Mouse (Mus musculus) adrenal gland, postnatal 25 days (tissue): ENCODE data around the gene Lasp1. TPM values are rescaled to one million over a fixed set of nuclear protein-coding genes. Genes with fewer than 3 reads are reported as not detected.

ENCODE experiments used
- DNase-seq: peaks from one replicate; pipeline ENCODE4 v3.0.0; 2021; ENCODE audit warnings: mixed read lengths
- total RNA-seq: library from RNA; stranded (reverse); gene quantifications from 2 replicates; pipeline ENCODE4 v1.2.3, GENCODE M21; 2021

Lasp1 gene
- total RNA-seq, 1 experiment from 2014 or later, result 142 TPM

DNA sequence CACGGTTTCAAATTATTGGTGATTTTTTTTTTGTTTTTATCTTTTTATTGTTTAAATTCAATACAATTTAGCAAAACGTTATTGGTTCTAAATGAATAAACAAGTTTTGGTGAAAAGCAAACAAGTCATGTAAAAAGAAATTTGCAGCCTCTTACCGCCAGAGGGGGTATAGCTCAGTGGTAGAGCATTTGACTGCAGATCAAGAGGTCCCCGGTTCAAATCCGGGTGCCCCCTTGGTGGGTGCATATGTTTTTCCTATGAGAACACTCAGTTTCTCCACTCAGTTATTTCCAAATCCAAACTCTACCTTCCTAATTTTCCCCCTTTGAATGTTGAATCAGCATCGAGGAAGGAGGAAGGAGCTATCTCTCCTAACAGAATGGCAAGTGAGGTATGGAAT lies 1.9 kb upstream of the Lasp1 start:
- DNase-seq, result peak; percentile 71

DNA sequence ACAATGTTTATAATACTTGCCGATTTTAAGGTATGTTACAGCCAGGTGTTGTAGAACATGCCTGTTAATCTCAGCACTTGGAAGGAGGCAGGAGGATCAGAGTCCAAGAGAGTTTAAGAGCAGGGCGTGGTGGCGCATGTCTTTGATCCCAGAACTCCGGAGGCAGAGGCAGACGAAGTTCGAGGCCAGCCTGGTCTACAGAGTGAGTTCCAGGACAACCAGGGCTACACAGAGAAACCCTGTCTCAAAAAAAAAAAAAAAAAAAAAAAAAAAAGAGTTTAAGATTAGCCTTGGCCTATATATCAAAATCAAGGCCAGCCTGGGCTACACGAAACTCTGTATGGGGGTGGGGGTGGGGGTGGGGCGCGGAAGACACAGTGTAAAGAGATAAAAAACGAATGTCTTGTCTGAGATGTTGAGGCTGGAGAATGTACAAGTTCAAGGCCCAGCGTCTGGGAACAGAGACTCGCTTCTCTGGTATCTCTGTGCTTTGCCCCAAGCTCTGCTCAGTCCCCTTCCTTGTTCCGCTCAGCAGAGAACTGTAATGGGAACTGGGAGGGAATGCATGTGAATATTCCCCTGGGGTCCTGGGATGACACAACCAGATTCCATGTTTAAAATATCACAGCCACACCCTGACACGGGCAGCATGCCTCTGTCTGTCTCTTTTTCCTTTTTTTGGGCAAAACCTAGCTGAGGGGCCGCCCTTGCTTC lies 1.3 kb upstream of the Lasp1 start:
- DNase-seq, result no peak

DNA sequence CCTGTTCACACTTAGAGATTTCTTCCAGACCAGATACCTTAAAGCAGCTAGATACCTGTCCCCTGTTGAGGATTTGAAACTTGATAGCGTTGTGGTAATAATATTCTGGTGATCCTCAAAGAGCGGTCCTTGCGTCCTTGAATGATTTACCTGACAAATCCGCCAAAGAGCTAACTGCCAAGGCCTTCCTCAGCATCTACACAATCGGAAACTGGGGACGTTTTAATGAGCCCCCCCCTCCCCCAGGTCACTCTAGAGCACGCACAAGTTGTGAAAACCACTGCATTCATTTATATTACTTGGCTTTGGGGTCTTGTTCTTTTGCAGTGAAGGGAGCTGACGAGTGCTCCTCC lies 741 bp upstream of the Lasp1 start:
- DNase-seq, result no peak

DNA sequence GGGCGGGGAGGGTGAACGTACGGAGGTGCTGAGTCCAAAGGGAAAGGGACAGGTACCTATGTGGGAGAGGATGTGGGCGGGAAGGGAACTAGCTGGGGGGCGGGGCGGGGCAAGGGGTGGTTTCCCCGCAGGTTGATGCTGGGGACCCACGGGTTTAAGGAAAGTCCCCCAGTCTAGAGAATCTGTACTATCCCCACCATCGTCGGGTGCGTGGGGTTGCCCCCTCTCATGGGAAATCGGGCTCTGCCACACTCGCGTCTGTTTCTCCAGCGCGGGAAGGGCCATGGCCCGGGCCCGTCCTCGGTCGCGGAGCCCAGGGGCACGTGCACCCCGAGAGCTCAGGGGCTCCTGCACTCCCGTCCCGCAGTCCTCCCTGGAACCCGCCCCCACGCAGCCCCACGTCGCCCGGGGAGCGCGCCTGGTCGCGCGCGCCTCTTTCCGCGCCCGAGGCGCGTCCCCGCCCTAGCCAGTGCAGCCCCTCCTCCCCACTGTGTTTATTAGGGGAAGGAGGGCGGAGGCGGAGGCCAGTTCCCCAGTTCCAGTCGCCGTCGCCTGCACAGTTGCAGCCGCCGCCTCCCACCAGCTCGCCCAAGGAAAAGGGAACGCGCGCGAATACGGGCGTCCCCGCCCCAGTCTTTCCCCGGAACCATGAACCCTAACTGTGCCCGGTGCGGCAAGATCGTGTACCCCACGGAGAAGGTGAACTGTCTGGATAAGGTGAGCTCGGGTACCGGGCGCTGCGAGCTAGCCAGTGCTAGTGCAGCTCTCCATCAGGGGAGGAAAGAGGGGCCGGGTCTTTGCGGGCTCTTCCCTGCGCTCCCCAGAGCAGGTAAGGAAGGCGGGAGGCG lies 570 bp downstream of the Lasp1 start:
- DNase-seq, result peak; percentile 89

DNA sequence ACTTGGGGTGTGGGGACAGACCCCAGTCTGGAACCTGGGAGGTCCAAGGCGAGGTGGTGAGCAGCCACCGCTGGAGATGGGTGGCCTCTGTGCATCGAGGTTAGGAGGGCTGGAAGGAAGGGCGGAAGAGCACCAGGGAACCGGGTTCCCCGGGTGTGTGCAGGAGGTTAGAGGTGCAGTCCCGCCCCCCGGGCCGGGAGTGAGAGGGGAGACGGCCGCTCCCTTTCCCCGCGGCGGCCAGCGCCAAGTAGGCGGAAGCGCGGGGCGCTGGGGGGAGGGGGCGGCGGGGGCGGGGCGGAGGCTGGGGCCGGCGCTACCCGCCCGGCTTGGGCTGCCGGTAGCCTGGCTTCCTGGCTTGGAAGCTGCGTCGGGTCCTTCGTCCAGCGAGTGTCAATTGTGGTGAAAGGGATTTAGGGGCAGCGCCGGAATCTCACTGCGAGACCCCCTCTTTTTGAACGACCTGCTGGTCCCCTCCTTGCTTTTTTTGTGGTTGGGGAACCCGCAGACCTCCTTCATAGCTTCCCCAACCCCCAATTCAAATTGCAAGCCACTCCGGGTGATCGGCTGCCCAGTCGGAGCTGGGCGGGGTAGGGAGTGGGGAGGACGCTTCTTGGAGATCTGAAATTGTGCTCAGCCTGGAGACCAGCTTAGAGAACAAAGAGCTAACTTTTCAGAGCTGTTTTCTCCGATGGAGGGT lies 1.3 kb downstream of the Lasp1 start:
- DNase-seq, result peak; percentile 84

DNA sequence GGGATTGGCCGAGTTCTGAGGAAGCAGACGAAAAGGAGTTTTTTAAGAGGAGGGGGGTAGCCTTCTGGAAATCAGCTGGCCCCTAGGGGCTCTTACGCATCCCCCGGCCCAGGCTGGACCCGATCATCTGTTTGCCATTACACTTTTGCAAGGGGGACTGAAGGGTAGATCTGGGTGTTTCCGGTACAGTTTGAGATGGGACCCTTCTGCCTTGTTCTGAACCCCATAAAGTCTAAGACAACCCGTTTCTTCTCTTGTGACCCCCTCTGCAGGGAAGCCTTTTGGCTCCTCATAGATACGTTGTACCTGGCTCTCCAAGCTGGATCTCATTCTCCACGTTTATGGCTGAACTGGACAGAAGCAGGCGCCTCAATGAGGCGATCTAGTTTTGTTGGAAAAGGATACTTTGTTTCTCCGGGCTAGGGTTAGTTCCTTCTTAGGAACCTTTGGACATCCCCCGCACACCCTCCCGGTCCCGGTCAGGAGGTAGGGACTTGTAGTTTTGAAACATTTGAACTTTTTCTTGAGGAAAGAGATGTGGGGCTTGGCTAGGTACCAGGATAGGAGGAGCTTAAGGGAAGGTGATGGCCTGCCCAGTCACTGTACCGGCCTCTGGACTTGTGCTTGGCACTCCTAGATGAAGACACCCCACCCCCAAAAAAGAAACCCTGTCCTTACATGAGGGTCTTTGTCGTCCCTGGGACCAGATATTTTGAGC lies 2.0 kb downstream of the Lasp1 start:
- no peak for DNase-seq

DNA sequence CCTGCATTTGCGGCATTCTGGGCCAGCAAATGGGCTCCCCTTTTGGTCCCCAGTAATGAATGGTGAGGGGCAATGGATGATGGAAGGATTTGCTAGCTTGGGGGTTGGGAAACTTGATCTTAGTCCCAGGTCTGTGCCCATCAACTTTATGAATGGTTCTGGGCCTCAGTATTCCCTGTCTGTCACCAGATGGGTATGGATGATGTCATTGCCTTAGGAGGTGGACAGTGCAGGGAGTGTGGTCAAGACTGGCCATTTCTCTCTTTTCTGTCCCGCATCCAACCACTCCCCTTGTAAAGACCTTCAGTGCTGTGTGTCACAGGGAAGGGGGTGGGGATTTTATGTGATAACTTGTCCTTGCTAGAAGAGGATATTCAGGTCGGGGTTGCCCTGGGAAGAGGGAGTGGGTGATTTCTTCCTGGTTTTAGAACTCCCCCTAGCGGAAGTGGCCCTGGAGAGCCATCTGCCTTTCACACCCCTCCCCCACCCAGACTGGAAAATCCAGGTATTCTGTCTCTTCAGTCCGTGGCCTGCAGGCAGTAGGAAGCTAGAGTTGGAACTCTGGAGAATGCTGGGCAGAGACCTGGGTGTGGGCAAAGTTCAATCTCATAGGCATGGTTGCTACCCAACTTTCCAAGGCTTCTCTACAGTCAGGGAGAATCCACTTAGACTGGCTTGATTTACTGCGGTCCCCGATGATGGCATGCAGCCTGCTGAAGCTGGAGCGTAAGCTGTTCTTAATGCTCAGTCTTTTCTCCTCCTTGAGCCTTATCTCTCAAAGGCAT lies 2.8 kb downstream of the Lasp1 start:
- peak; percentile 49 for DNase-seq

DNA sequence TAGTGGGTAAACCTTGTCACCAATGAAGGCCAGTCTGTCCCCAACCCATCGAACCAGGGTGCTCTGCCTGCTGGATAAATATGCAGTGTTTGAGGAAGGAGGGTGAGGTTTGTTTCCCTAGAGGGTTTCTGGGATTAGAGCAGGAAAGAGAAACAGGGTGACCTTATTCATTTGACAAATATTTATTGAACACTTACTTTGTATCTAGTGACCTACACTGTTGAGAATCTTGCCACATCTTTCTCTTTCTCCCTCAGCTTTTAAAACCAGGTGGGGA lies 3.3 kb downstream of the Lasp1 start:
- DNase-seq, result no peak

DNA sequence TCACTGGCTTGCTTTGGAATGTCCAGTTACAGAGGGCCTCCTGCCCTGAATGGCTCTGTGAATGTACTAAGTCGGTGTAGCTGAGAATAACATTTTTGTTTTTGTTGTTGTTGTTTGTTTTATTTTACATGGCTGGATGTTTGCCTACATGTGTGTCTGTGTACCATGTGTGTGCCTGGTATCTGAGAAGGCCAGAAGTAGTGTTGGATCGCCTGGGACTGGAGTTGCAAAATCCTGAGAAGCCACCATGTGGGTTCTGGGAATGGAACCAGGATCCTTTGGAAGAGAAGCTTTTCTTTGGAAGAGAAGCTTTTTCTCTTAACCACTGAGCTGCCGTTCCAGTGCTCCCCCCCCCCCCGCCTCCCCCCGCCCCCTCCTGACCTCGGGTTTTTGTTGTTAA lies 3.7 kb downstream of the Lasp1 start:
- no peak for DNase-seq

DNA sequence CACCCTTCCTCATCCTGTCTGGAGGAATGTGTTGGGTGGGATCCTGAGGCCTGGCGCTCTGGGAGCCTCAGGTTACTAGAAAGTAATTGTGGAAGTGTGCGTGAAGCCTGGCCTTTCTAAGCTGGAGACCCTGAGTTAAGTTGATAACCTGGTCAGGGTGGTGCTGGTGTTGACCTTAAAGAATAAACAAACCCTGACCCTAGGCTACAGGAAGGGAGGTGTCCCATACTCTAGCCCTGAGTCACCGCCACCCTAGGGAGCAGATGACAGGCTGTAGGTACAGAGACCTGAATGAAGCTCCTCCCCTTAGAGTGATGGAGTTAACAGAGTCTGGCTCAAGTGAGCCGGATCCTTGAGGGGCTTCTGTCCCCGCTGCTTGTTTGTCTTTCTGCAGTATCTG lies 5.0 kb downstream of the Lasp1 start:
- DNase-seq, result no peak

DNA sequence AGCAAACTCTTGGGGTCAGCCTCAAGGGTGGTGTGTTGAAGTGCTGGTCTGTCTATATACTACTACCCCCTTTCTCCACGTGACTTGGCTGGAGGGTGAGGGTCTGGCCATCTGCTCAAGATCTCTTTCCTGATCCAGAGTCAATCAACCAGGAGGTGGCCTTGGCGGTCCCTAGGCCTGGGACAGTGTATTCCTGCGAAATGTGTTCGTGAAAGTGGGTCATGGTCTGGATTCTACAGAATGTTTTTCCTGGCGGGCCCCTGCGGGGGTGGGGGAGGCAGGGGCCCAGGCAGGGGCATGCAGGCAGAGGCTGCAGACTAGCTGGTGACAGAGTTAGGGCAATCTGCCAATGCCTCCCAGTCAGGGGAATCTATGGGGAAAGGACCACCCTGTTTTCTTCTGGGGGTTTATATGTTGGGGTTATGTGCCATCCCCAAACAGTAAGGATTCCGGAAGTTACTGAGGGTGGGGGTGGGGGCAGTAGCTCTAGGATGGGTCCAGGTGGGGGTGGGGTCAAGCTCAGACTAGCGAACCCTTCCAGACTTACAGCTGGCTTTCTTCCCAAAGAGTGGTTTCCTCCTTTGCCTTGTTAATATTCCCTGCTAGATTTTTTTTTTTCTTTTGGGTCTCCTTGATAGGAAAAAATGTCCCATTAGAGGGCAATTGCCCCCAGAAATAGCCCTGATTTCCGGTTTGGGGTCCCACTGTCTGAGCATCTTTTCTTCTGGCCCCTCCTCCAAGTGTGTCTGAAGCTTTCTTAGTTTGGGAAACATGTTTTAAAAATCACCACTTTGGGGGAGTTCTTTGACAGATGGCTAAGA lies 6.3 kb downstream of the Lasp1 start:
- DNase-seq, result peak; percentile 52

DNA sequence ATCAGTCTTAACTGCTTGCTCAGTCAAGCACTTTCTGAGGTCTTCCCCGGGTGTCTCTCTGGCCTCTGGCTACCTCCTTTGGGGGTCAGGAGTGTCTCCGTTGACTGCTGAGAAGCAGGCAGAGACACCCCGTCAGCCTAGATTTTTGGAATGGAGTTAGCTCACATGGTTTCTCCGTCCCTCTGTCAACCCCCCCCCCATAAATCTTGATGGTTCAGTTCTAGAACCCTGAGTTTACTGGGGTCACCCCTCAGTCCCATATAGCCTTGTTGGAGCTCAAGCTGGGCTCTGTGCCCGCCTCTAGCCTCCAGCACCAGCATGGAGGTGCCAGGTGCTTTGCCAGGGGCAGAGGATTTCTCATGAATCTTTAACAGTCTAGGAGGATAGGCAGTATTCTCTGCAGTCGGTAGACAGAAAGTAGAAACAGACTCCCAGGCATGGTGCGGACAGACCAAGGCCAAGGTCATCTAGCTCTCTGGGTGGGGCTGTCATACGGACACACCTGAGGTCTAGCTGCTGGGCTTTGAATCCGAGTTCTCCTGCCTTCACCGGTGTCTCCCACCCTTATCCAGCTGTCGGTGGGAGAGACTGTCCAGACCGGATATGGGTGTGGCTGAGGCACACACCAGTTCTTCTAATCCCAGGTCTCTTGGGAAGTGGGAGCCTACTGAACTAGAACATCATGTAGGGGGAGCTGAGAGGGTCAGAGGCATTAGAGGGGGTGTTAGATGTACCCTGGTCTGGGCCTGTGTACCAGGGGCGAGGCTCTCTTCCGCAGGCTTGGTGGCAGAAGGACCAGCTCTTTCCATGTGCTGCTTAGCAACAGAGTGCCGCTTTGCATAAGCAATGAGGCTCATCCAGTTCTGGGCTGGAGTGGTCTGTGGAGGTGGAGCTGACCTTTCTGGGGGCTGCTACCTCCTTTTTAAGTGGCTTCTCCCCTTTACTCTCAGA lies 7.1 kb downstream of the Lasp1 start:
- DNase-seq, result no peak

DNA sequence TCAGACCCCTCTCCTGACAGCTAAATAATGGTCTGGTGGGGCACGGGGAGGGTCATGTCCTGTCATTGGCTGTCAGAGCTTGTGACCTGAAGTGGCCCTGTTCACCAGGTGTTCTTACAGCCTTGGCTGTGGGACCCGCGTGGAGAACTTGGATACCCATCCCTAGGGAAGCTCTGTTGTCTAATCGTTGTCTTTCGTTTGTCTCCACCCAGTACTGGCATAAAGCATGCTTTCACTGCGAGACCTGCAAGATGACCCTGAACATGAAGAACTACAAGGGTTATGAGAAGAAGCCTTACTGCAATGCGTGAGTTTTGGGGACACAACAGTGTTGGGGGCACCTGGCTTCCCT lies 7.8 kb downstream of the Lasp1 start:
- no peak for DNase-seq

DNA sequence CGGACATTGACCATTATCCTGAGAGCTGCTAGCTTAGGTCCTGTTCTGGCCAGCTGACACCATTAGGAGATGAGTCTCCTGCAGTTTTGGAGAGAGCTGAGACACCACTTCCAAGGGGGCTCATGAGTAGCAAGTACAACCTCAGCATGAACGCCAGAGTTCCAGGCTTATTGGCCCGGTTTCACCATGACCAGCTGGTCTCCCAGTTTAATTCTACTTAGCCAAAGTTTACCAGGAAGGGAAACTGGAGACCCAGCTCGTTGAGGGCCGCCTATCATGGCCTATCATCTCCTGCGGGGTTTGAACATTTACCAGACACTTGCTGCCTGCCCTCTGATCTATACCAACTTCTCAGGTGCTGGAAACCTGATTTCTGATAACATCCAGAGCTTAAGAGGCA lies 8.8 kb downstream of the Lasp1 start:
- no peak for DNase-seq

DNA sequence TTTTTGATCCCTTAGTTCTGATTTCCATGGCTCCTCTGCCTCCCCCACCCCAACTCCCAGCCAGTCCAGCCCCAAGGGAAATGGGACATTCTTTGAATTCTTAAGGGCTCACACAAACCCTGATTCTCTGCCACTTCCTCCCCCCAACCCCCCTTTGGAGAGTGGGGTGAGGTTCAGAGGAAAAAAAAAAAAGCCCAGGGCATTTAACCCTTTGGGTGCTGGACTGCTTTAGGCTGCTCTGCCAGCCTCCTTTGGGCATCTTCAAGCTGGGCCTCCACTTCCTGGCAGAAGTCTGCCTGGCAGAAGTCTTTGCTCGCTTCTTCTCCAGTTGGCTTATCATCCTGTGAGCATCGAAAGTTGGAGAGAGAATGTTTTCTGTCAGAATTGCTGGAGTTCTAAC lies 9.3 kb downstream of the Lasp1 start:
- DNase-seq, result no peak

DNA sequence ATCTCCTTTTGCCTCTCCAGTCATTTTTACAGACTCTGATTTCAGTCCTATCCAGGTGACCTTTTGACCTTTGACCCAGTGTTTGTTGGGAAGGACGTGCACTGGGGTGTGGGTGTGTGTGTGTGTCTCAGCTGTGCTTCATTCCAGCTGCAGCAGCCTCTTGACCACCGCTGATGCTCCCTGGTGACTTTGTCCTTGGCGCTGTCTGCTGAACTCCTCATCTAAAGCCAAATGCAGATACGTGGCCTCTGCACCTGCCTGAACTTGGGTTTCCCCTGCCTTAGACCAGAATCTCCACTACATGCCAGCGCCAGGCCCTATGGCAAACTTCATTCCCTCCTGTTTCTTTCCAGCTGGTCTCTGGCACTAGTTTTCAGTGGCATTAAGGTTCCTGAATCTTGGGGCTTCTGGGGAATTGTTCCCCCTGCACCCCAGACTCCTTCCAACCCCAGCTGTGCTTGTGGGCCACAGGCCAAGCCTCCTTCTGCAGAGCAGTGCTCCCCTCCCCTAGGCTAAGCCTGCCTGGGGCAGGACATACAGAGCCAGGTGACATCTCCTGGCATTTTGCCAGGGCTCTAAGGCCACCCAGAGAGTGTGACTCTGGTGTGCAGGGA lies 9.9 kb downstream of the Lasp1 start:
- no peak for DNase-seq

DNA sequence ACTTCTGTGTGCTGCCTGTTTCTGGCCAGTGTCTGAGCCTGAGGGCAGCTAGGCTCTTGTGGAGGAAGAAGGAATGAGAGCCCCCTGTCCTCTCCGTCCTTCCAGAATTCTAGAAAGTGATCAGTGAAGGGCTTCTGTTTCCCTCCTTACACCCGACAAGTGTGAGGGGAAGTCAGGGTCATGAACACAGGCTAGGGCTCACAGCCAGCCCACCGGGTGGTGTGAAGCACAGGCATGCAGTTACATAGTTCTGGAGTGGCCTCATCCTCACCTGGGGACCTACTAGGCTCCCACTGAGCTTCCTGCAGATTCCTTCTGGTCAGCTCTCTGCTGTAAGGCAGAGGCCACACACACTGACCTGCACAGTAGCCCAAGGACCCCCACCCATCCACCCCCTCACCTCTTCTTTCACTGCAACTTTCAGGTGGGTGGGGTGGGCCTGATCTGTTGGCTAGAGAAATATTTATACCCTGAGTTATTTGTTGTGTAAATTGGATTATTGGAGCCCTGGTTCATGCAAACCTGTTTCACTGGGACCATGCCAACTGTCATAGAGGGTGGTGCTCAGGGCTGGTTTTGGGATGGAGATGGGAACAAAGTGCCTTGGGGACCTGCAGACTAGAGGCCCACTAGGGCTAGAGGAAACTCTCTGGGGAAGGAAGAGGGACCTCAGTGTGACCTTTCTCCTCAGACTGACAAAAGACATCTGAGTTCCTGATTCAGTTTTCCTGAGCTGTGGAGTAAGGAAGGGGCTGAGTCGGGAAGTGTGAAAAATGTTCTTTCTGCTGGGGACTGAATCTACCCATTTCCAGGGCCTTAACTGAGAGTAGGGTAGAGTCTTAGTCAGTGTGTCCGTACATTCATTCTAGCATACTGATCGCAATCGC lies 10.7 kb downstream of the Lasp1 start:
- DNase-seq, result no peak

DNA sequence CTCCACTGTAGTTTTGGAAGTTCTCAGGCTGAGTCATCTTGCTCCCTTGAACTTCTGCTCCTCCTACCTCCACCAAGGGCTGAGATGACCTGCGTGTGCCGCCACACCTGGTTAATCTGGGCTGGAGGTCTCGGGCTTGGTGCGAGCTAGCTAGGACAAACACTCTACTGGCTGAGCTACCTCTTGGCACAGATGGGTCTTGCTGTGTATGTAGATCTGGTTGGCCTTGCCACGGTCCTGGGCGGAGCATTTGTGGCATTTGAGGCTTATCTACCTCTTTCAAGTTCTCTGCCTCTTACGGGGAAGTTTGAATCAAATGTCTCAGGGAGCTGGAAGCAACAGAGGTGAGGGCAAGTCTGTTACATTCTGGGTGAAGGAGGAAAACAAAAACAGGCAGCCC lies 11.6 kb downstream of the Lasp1 start:
- no peak for DNase-seq

DNA sequence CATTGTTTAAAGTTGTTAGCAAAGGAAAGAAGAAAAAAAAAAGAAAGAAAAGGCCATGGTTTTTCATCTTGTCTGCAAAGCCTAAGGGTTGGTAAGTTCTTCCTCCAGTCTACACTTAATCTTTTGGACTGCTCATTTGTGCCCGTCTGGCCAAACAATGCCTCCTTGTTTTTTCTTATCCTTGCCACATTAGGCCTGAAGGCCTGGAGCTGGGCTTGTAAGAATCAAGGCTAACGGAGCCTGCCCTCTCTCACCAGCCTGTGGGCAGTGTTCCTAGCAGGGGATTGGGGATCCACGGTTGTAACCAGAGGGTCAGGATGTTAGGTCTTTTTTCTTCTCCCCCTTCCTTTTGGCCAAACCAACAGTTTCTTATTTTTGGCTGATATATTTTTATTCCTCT lies 12.2 kb downstream of the Lasp1 start:
- DNase-seq, result no peak
